In genomic region chr5:114298212-114298894, GRCm38 (mm10) we compare ENCODE assay signal across 12 mouse cellular contexts. TPM values are rescaled to one million over a fixed set of nuclear protein-coding genes. Genes with fewer than 3 reads are reported as not detected.
A peak's percentile ranks its signal among the peaks of the same experiment; 100 is the strongest.
DNase-seq lines count a peak whose midpoint lies in the region; ATAC-seq and TF ChIP-seq lines count a peak whose summit lies in the region.
"Had no signal": no experiment of that assay in that cellular context is flagged by ENCODE, and none has a peak within 500 bp of the region (broad histone marks: within the 10 kb centered on the region; RNA-seq: fewer than 3 reads in every experiment).

No protein-coding gene starts in this region.

- no peak overlapping the region for H3K4me3 ChIP-seq in hindbrain, embryonic 11.5 days (ENCODE audit: low read depth, low read length)
- no peak overlapping the region for H3K4me3 ChIP-seq in hindbrain, embryonic 10.5 days
- H3K4me3 ChIP-seq in stomach, embryonic 14.5 days (ENCODE audit: low read depth, low read length) = no peak overlapping the region
- no peak overlapping the region for H3K4me3 ChIP-seq in stomach, postnatal 0 days (ENCODE audit: low read depth, low read length)
- no peak overlapping the region for H3K4me3 ChIP-seq in hindbrain, embryonic 14.5 days (replicated peaks; ENCODE audit: low read length)

- no peaks in the 10 kb centered on the region for H3K36me3 ChIP-seq in hindbrain, embryonic 11.5 days (ENCODE audit: control insufficient read depth, insufficient read depth, low read length)
- no peaks in the 10 kb centered on the region for H3K36me3 ChIP-seq in hindbrain, embryonic 10.5 days
- no peaks in the 10 kb centered on the region for H3K36me3 ChIP-seq in stomach, embryonic 14.5 days (ENCODE audit: control insufficient read depth, insufficient read depth, low read length)
- no peaks in the 10 kb centered on the region for H3K36me3 ChIP-seq in stomach, postnatal 0 days (ENCODE audit: control insufficient read depth, insufficient read depth, low read length)
- H3K36me3 ChIP-seq in hindbrain, embryonic 14.5 days (replicated peaks; ENCODE audit: control insufficient read depth, insufficient read depth) = no peaks in the 10 kb centered on the region

- no peak overlapping the region for H3K4me2 ChIP-seq in hindbrain, embryonic 11.5 days (replicated peaks; ENCODE audit: low read depth, low read length)
- no peak overlapping the region for H3K4me2 ChIP-seq in stomach, embryonic 14.5 days (replicated peaks; ENCODE audit: low read depth, low read length)
- H3K4me2 ChIP-seq in stomach, postnatal 0 days (replicated peaks; ENCODE audit: low read depth) = no peak overlapping the region
- H3K4me2 ChIP-seq in hindbrain, embryonic 14.5 days (replicated peaks) = no peak overlapping the region

- peaks cover 2% of the 10 kb centered on the region; the same call in 1 of the 2 replicates for H3K4me1 ChIP-seq in hindbrain, embryonic 11.5 days (replicated peaks; ENCODE audit: control insufficient read depth, insufficient read depth, low read length)
- H3K4me1 ChIP-seq in hindbrain, embryonic 10.5 days (replicated peaks) = peaks cover 41% of the 10 kb centered on the region
- H3K4me1 ChIP-seq in stomach, embryonic 14.5 days (ENCODE audit: control insufficient read depth, insufficient read depth, low read length) = 0 out of 2 replicates have a peak, but pooled peaks cover 8% of the 10 kb centered on the region
- H3K4me1 ChIP-seq in stomach, postnatal 0 days (replicated peaks; ENCODE audit: control insufficient read depth, insufficient read depth) = no peaks in the 10 kb centered on the region
- H3K4me1 ChIP-seq in hindbrain, embryonic 14.5 days (replicated peaks; ENCODE audit: control insufficient read depth, insufficient read depth, low read length) = peaks cover 18% of the 10 kb centered on the region

- DNase-seq in hindbrain, embryonic 11.5 days (ENCODE audit: low spot score) = peak; percentile 52
- DNase-seq in hindbrain, embryonic 10.5 days (ENCODE audit: low spot score) = no peak
- DNase-seq in stomach, postnatal 0 days (ENCODE audit: low spot score) = no peak
- peak; percentile 79 for DNase-seq in hindbrain, embryonic 14.5 days (ENCODE audit: low spot score)
- DNase-seq in retina, embryonic 14.5 days (ENCODE audit: low spot score) = peak; percentile 83
- no peak for DNase-seq in frontal cortex, adult 2 months (ENCODE audit: extremely low spot score in 1 of 2, low spot score in 1 of 2)
- DNase-seq in heart, adult 9 months (ENCODE audit: low spot score in 2 of 2) = no peak
- DNase-seq: adrenal gland, postnatal 14 days; embryo, embryonic 11 days; thymus, postnatal 4 days had no signal

- WGBS in hindbrain, embryonic 11.5 days = 68% methylated on average over 18 of the region's 18 CpGs
- WGBS in hindbrain, embryonic 10.5 days = 75% methylated on average over 18 of the region's 18 CpGs
- 56% methylated on average over 18 of the region's 18 CpGs for WGBS in stomach, embryonic 14.5 days
- WGBS in stomach, postnatal 0 days = 48% methylated on average over 18 of the region's 18 CpGs
- WGBS in hindbrain, embryonic 14.5 days = 38% methylated on average over 18 of the region's 18 CpGs

- H3K9me3 ChIP-seq in hindbrain, embryonic 11.5 days (ENCODE audit: control insufficient read depth, low read length) = no peaks in the 10 kb centered on the region
- no peaks in the 10 kb centered on the region for H3K9me3 ChIP-seq in hindbrain, embryonic 10.5 days
- no peaks in the 10 kb centered on the region for H3K9me3 ChIP-seq in stomach, embryonic 14.5 days (ENCODE audit: control insufficient read depth, low read depth, low read length)
- no peaks in the 10 kb centered on the region for H3K9me3 ChIP-seq in stomach, postnatal 0 days (ENCODE audit: control insufficient read depth, low read length)
- H3K9me3 ChIP-seq in hindbrain, embryonic 14.5 days (ENCODE audit: control insufficient read depth, low read length) = no peaks in the 10 kb centered on the region

- H3K27ac ChIP-seq in hindbrain, embryonic 11.5 days (ENCODE audit: low read depth, low read length) = no peak overlapping the region
- no peak overlapping the region for H3K27ac ChIP-seq in hindbrain, embryonic 10.5 days
- H3K27ac ChIP-seq in stomach, embryonic 14.5 days (ENCODE audit: low read length) = no peak overlapping the region
- no peak overlapping the region for H3K27ac ChIP-seq in stomach, postnatal 0 days (replicated peaks)
- H3K27ac ChIP-seq in hindbrain, embryonic 14.5 days = 0 out of 2 replicates have a peak overlapping the region, but pooled peaks have one; percentile 26
- H3K27ac ChIP-seq: liver, embryonic 14.5 days had no signal

- ATAC-seq in hindbrain, embryonic 11.5 days (ENCODE audit: low FRiP score) = no peak
- peak; percentile 49; the same call in 1 of the 2 replicates for ATAC-seq in stomach, embryonic 14.5 days (ENCODE audit: insufficient number of reproducible peaks, insufficient read depth, low FRiP score, low read depth)
- no peak for ATAC-seq in stomach, postnatal 0 days (ENCODE audit: low FRiP score, low TSS enrichment)
- no peak for ATAC-seq in hindbrain, embryonic 14.5 days (ENCODE audit: low FRiP score)

- peaks cover 64% of the 10 kb centered on the region for H3K27me3 ChIP-seq in hindbrain, embryonic 11.5 days (ENCODE audit: control insufficient read depth, insufficient read depth, low read length)
- H3K27me3 ChIP-seq in hindbrain, embryonic 10.5 days (ENCODE audit: insufficient read depth, poor library complexity, severe bottlenecking) = peaks cover 92% of the 10 kb centered on the region
- H3K27me3 ChIP-seq in stomach, embryonic 14.5 days (ENCODE audit: control insufficient read depth, insufficient read depth, low read length) = no peaks in the 10 kb centered on the region
- H3K27me3 ChIP-seq in stomach, postnatal 0 days (ENCODE audit: control insufficient read depth, insufficient read depth, low read length) = no peaks in the 10 kb centered on the region
- H3K27me3 ChIP-seq in hindbrain, embryonic 14.5 days (ENCODE audit: control insufficient read depth, insufficient read depth, low read length) = peaks cover 52% of the 10 kb centered on the region

- TF ChIP-seq CTCF in stomach, postnatal 0 days (IDR thresholded peaks at IDR 0.05; ENCODE audit: low read depth) = no peak

- TF ChIP-seq EP300 in stomach, postnatal 0 days (optimal IDR thresholded peaks at IDR 0.05) = no peak

- no peak overlapping the region for H3K9ac ChIP-seq in hindbrain, embryonic 11.5 days (ENCODE audit: low read depth, low read length)
- H3K9ac ChIP-seq in stomach, embryonic 14.5 days (replicated peaks; ENCODE audit: low read depth, low read length) = no peak overlapping the region
- no peak overlapping the region for H3K9ac ChIP-seq in stomach, postnatal 0 days (ENCODE audit: low read length)
- H3K9ac ChIP-seq in hindbrain, embryonic 14.5 days = no peak overlapping the region
- H3K9ac ChIP-seq: liver, embryonic 14.5 days had no signal

RNA-seq across cellular contexts. Expression of gene Myo1h, which starts 9.4 kb away (rescaled TPM):
- polyA plus RNA-seq in hindbrain, embryonic 11.5 days (2014; fragmentation: Nextera tagmentation; extraction: Ambion mirVana) = 0.59 and 0.96 TPM in 2 replicates
- polyA plus RNA-seq in hindbrain, embryonic 10.5 days (2016; fragmentation: Nextera tagmentation; extraction: Ambion mirVana) = 0.59 and 0.73 TPM in 2 replicates
- 5.2 and 5.6 TPM in 2 replicates for polyA plus RNA-seq in stomach, embryonic 14.5 days (2014; fragmentation: Nextera tagmentation; extraction: Ambion mirVana)
- polyA plus RNA-seq in stomach, postnatal 0 days (2015; fragmentation: Nextera tagmentation; extraction: Ambion mirVana) = 3.0 and 3.8 TPM in 2 replicates
- 0.64 TPM in 2 replicates for polyA plus RNA-seq in hindbrain, embryonic 14.5 days (2014; fragmentation: Nextera tagmentation; extraction: Ambion mirVana)
- 2.2 and 2.4 TPM in 2 replicates for polyA plus RNA-seq in frontal cortex, adult 2 months (2012; rRNA removed)

RNA-seq across cellular contexts. Expression of gene Foxn4, which starts 24.7 kb away (rescaled TPM):
- 3.0 and 3.4 TPM in 2 replicates for polyA plus RNA-seq in hindbrain, embryonic 11.5 days (2014; fragmentation: Nextera tagmentation; extraction: Ambion mirVana)
- polyA plus RNA-seq in hindbrain, embryonic 10.5 days (2016; fragmentation: Nextera tagmentation; extraction: Ambion mirVana) = 4.0 and 4.2 TPM in 2 replicates
- polyA plus RNA-seq in stomach, embryonic 14.5 days (2014; fragmentation: Nextera tagmentation; extraction: Ambion mirVana) = 0.15 TPM in 1 of 2 replicates, not detected in the other
- polyA plus RNA-seq in stomach, postnatal 0 days (2015; fragmentation: Nextera tagmentation; extraction: Ambion mirVana) = not detected in 2 replicates
- polyA plus RNA-seq in hindbrain, embryonic 14.5 days (2014; fragmentation: Nextera tagmentation; extraction: Ambion mirVana) = 0.24 and 0.56 TPM in 2 replicates
- polyA plus RNA-seq in frontal cortex, adult 2 months (2012; rRNA removed) = not detected in 2 replicates
- polyA plus RNA-seq: liver, embryonic 14.5 days had no signal

Comparison
In these comparisons a context has a peak if more than half of its experiments do, and no peak if none do; other contexts are left out.
1. DNase-seq: peak in hindbrain, embryonic 11.5 days (single experiment), hindbrain, embryonic 14.5 days (single experiment) and retina, embryonic 14.5 days (single experiment); none in hindbrain, embryonic 10.5 days (single experiment), stomach, postnatal 0 days (single experiment), frontal cortex, adult 2 months (0 of 2) and heart, adult 9 months (0 of 2).